Mouse (Mus musculus) heart, postnatal 0 days (tissue): ENCODE results near the gene Cmip. TPM values are rescaled to one million over a fixed set of nuclear protein-coding genes. Genes with fewer than 3 reads are reported as not detected.

Source experiments
- ATAC-seq: fragments of 200-750 bp; cut with Nextera tagmentation; 2 replicates; pipeline ENCODE4 v1.8.0; 2017; ENCODE audit warnings: low read depth, moderate number of reproducible peaks, moderate library complexity; ENCODE audit not compliant: insufficient read depth
- DNase-seq: peaks from one replicate; pipeline ENCODE4 v3.0.0-alpha.2; 2016; ENCODE audit warnings: low spot score
- H3K27ac ChIP-seq: fragments of 300-500 bp; sonication (generic); 2 replicates; pipeline ENCODE4 v1.5.1; 2014; ENCODE audit warnings: low read depth, mild to moderate bottlenecking
- H3K27me3 ChIP-seq: fragments of 300-500 bp; sonication (generic); 2 replicates; pipeline ENCODE4 v1.6.1; 2014; ENCODE audit warnings: low read length, mixed read lengths; ENCODE audit not compliant: control insufficient read depth, insufficient read depth
- H3K36me3 ChIP-seq: fragments of 300-500 bp; sonication (generic); replicated peaks from 2 replicates; pipeline ENCODE4 v1.6.1; 2014; ENCODE audit warnings: low read length, mixed read lengths; ENCODE audit not compliant: control insufficient read depth, insufficient read depth
- H3K4me1 ChIP-seq: fragments of 300-500 bp; sonication (generic); 2 replicates; pipeline ENCODE4 v1.6.1; 2014; ENCODE audit warnings: antibody characterized with exemption; ENCODE audit not compliant: control insufficient read depth, insufficient read depth
- H3K4me2 ChIP-seq: fragments of 300-500 bp; sonication (generic); 2 replicates; pipeline ENCODE4 v1.6.1; 2014; ENCODE audit warnings: low read depth, mild to moderate bottlenecking, low read length, moderate library complexity
- H3K4me3 ChIP-seq: fragments of 300-500 bp; sonication (generic); 2 replicates; pipeline ENCODE4 v1.5.1; 2014; ENCODE audit warnings: low read depth, low read length
- H3K9ac ChIP-seq: fragments of 300-500 bp; sonication (generic); replicated peaks from 2 replicates; pipeline ENCODE4 v1.6.1; 2014; ENCODE audit warnings: low read depth, low read length, mixed read lengths
- H3K9me3 ChIP-seq: fragments of 300-500 bp; sonication (generic); replicated peaks from 2 replicates; pipeline ENCODE4 v1.6.1; 2016; ENCODE audit warnings: low read length; ENCODE audit not compliant: control insufficient read depth
- CTCF ChIP-seq: IDR thresholded peaks from 2 replicates; pipeline ENCODE4 v1.5.1; 2016; ENCODE audit warnings: antibody characterized with exemption, control low read depth, low read depth
- EP300 ChIP-seq: IDR thresholded peaks from 2 replicates; pipeline ENCODE4 v1.6.1; 2016; ENCODE audit warnings: antibody characterized with exemption, low read depth
- whole genome bisulfite sequencing: fragments of 180-500 bp; shearing (Covaris S2); extraction: QIAGEN DNeasy Blood & Tissue Kit; methylation state at CpG from one replicate; pipeline ENCODE4 v1.1.7; 2014; 5-methylcytosine and 5-hydroxymethylcytosine counted together
- polyA plus RNA-seq: library from polyadenylated mRNA; unstranded; fragments of >200 nt; fragmentation: Nextera tagmentation; extraction: Ambion mirVana; gene quantifications from 2 replicates; pipeline ENCODE4 v1.2.1, GENCODE M21; 2015
- total RNA-seq: library from RNA; depleted of rRNA; stranded (reverse); fragments of >200 nt; gene quantifications from 2 replicates; pipeline ENCODE4 v1.2.3, GENCODE M21; 2014; ENCODE audit warnings: low replicate concordance

Cmip gene
- total and polyA plus RNA-seq, 2 experiments from 2014 or later, result 5.7 to 11.1 TPM

GRCm38 (mm10) chr8:117339958-117340651 lies 83.2 kb downstream of the Cmip start:
- H3K4me3 ChIP-seq, result no peak overlapping the region
- no peaks in the 10 kb centered on the region for H3K36me3 ChIP-seq
- DNase-seq (no peak), ATAC-seq (no peak)
- H3K27me3 ChIP-seq, result no peaks in the 10 kb centered on the region
- WGBS, result 34% methylated on average over 12 of the region's 12 CpGs
- H3K4me1 ChIP-seq, result peaks cover 18% of the 10 kb centered on the region
- no peak overlapping the region for H3K4me2 ChIP-seq
- peak overlapping the region; percentile 13; the same call in 1 of the 2 replicates for H3K27ac ChIP-seq
- H3K9ac ChIP-seq, result no peak overlapping the region
- no peaks in the 10 kb centered on the region for H3K9me3 ChIP-seq
- TF ChIP-seq CTCF (no peak), EP300 (no peak)

GRCm38 (mm10) chr8:117340800-117341199 lies 83.9 kb downstream of the Cmip start:
- H3K4me3 ChIP-seq, result no peak overlapping the region
- WGBS, result 80% methylated on average over 12 of the region's 12 CpGs
- no peaks in the 10 kb centered on the region for H3K36me3 ChIP-seq
- peaks cover 18% of the 10 kb centered on the region for H3K4me1 ChIP-seq
- H3K27me3 ChIP-seq, result no peaks in the 10 kb centered on the region
- no peak overlapping the region for H3K4me2 ChIP-seq
- no peak overlapping the region for H3K27ac ChIP-seq
- no peaks in the 10 kb centered on the region for H3K9me3 ChIP-seq
- no peak for DNase-seq
- no peak for TF ChIP-seq CTCF
- TF ChIP-seq EP300, result no peak
- no peak for ATAC-seq
- H3K9ac ChIP-seq, result no peak overlapping the region

GRCm38 (mm10) chr8:117342735-117343385 lies 86.0 kb downstream of the Cmip start:
- WGBS, result 64% methylated on average over 8 of the region's 8 CpGs
- ATAC-seq, result no peak
- H3K9ac ChIP-seq, result no peak overlapping the region

GRCm38 (mm10) chr8:117343484-117343883 lies 86.6 kb downstream of the Cmip start:
- Histone ChIP-seq H3K27ac (no peak overlapping the region), H3K27me3 (no peaks in the 10 kb centered on the region), H3K4me3 (no peak overlapping the region), H3K9me3 (no peaks in the 10 kb centered on the region), H3K4me2 (no peak overlapping the region), H3K36me3 (no peaks in the 10 kb centered on the region), H3K9ac (no peak overlapping the region), H3K4me1 (peaks cover 18% of the 10 kb centered on the region)
- DNase-seq, result no peak
- ATAC-seq, result no peak; the same call in 1 of the 2 replicates
- WGBS, result 58% methylated on average over 10 of the region's 10 CpGs
- no peak for TF ChIP-seq EP300
- no peak for TF ChIP-seq CTCF

More at GRCm38 (mm10) chr8:117342735-117343385, 86.0 kb downstream of the Cmip start:
- TF ChIP-seq EP300, result no peak
- no peak for DNase-seq
- Histone ChIP-seq H3K4me1 (peaks cover 18% of the 10 kb centered on the region), H3K4me2 (no peak overlapping the region), H3K9me3 (no peaks in the 10 kb centered on the region), H3K4me3 (no peak overlapping the region), H3K36me3 (no peaks in the 10 kb centered on the region), H3K27me3 (no peaks in the 10 kb centered on the region), H3K27ac (no peak overlapping the region)

GRCm38 (mm10) chr8:117344899-117345298 lies 88.0 kb downstream of the Cmip start:
- no peak for TF ChIP-seq CTCF
- peaks cover 10% of the 10 kb centered on the region for H3K4me1 ChIP-seq
- H3K9ac ChIP-seq, result no peak overlapping the region
- ATAC-seq (no peak), DNase-seq (no peak)
- no peak overlapping the region for H3K4me2 ChIP-seq
- WGBS, result 34% methylated on average over 11 of the region's 11 CpGs
- H3K4me3 ChIP-seq, result no peak overlapping the region
- no peak overlapping the region for H3K27ac ChIP-seq
- no peaks in the 10 kb centered on the region for H3K36me3 ChIP-seq
- H3K9me3 ChIP-seq, result no peaks in the 10 kb centered on the region
- H3K27me3 ChIP-seq, result no peaks in the 10 kb centered on the region
